Mouse (Mus musculus) spleen, adult 2 months (tissue): ENCODE data around the gene Cdc14b.

Experiments used
- CTCF ChIP-seq: fragments of 200-500 bp; IDR thresholded peaks from 2 replicates; pipeline ENCODE4 v1.5.1; 2011; ENCODE audit warnings: mild to moderate bottlenecking, inconsistent platforms; ENCODE audit not compliant: insufficient read depth, insufficient read length, insufficient replicate concordance; ENCODE audit errors: extremely low read depth
- POLR2A ChIP-seq: fragments of 200-500 bp; IDR thresholded peaks from 2 replicates; pipeline ENCODE4 v1.6.1; 2011; ENCODE audit warnings: low read depth, low read length, inconsistent platforms

DNA sequence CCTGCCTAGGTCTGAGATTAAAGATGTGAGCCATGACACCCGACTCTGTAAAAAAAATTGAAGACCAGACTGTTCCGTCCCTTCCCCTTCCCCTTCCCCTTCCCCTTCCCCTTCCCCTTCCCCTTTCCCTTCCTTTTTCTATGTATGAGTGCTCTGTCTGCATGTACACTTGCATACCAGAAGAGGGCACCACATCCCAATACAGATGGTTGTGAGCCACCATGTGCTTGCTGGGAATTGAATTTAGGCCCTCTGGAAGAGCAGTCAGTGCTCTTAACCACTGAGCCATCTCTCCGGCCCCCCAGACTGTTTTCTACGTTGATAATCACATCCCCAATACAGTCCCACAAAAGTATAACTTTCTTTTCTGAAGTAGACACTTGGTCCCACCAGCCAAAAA lies 94.8 kb downstream of the Cdc14b start:
- TF ChIP-seq CTCF (no peak), POLR2A (no peak)
